Mouse (Mus musculus) testis, adult 2 months (tissue): ENCODE results near the gene Tas2r122. TPM values are rescaled to one million over a fixed set of nuclear protein-coding genes. Genes with fewer than 3 reads are reported as not detected.
"Not testable (repeated sequence)": the region's sequence is repeated elsewhere in the genome, so short reads cannot be mapped to it uniquely, and the experiment has no call there.

ENCODE experiments used
- H3K27ac ChIP-seq: fragments of 200-500 bp; 2 replicates; pipeline ENCODE4 v1.5.1; 2012; ENCODE audit warnings: low read depth, low read length; ENCODE audit not compliant: control insufficient read depth, insufficient read depth
- H3K27me3 ChIP-seq: fragments of 200-500 bp; 2 replicates; pipeline ENCODE4 v1.6.1; 2012; ENCODE audit warnings: mild to moderate bottlenecking, low read length, moderate library complexity; ENCODE audit not compliant: control insufficient read depth, insufficient read depth
- H3K36me3 ChIP-seq: fragments of 200-500 bp; 2 replicates; pipeline ENCODE4 v1.6.1; 2012; ENCODE audit warnings: mild to moderate bottlenecking, low read length; ENCODE audit not compliant: control insufficient read depth, insufficient read depth
- H3K4me1 ChIP-seq: fragments of 200-500 bp; 2 replicates; pipeline ENCODE4 v1.6.1; 2012; ENCODE audit warnings: low read length; ENCODE audit not compliant: control insufficient read depth, insufficient read depth
- H3K4me3 ChIP-seq: fragments of 200-500 bp; 2 replicates; pipeline ENCODE4 v1.5.1; 2012; ENCODE audit warnings: low read depth, mild to moderate bottlenecking, low read length, moderate library complexity, mixed read lengths; ENCODE audit not compliant: control insufficient read depth
- CTCF ChIP-seq: fragments of 200-500 bp; IDR thresholded peaks from 2 replicates; pipeline ENCODE4 v1.5.1; 2012; ENCODE audit warnings: low read depth, mild to moderate bottlenecking, inconsistent platforms, low read length, moderate library complexity; ENCODE audit not compliant: control insufficient read depth, insufficient read depth, insufficient replicate concordance
- POLR2A ChIP-seq: fragments of 200-500 bp; IDR thresholded peaks from 2 replicates; pipeline ENCODE4 v1.6.1; 2012; ENCODE audit warnings: low read depth, mild to moderate bottlenecking, inconsistent platforms, low read length, moderate library complexity; ENCODE audit not compliant: control insufficient read depth
- polyA plus RNA-seq: library from polyadenylated mRNA; depleted of rRNA; stranded (reverse); fragments of >200 nt; gene quantifications from 2 replicates; pipeline ENCODE4 v1.2.3, GENCODE M21; 2012; rRNA removed

Gene Tas2r122
- not detected in 2 replicates for polyA plus RNA-seq

GRCm38 (mm10) chr6:132711828-132712227 is at the start of gene Tas2r122:
Gene Tas2r122 (minus strand): TSS chr6:132711928.
- H3K4me3 ChIP-seq, result no peak within 1 kb of the TSS
- TF ChIP-seq POLR2A, result no peak
- TF ChIP-seq CTCF, result no peak
- no peaks in the 10 kb centered on the region for H3K27me3 ChIP-seq
- no peaks in the 10 kb centered on the region for H3K36me3 ChIP-seq
- H3K4me1 ChIP-seq, result no peaks in the 10 kb centered on the region
- H3K27ac ChIP-seq, result no peak within 1 kb of the TSS

- no peak within 1 kb of the TSS for H3K4me3 ChIP-seq
- no peaks in the 10 kb centered on the region for H3K36me3 ChIP-seq
- H3K4me1 ChIP-seq, result no peaks in the 10 kb centered on the region
- H3K27me3 ChIP-seq, result no peaks in the 10 kb centered on the region
- TF ChIP-seq POLR2A, result no peak
- no peak for TF ChIP-seq CTCF
- H3K27ac ChIP-seq, result no peak within 1 kb of the TSS
Observed at GRCm38 (mm10) chr6:132754430-132754829, 42.7 kb upstream of the Tas2r122 start, which contains the start of gene Tas2r124. Gene Tas2r124 (plus strand): TSS chr6:132754730.

GRCm38 (mm10) chr6:132750206-132750605 is 38.5 kb upstream of the Tas2r122 start:
- TF ChIP-seq CTCF (no peak), POLR2A (no peak)
- Histone ChIP-seq H3K27ac (no peak overlapping the region), H3K4me3 (no peak overlapping the region), H3K36me3 (no peaks in the 10 kb centered on the region), H3K4me1 (no peaks in the 10 kb centered on the region), H3K27me3 (no peaks in the 10 kb centered on the region)

DNA sequence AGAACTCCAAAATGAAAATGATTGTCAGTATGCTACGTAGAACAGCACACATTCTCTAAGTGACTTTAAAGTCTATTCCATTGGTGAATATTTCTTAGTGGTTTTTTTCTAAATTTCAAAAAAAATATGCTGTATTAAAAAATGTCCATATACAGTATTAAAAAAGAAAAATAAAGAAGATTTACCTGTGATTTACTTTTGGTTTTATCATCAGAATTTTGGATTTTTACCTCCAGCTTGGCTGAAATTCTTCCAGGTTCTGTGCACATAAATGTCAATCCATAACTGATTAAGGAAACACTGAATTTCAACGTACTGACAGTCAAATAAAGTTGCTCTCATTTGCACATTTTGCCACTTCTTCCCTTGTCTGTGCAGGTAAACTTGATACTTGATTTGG is 26.2 kb upstream of the Tas2r122 start, which contains the start of gene Tas2r115:
TSS of gene Tas2r115 (minus strand) at position 101 of the 400 bp plus-strand sequence.
- Histone ChIP-seq H3K27me3 (no peaks in the 10 kb centered on the region), H3K4me3 (no peak within 1 kb of the TSS), H3K4me1 (no peaks in the 10 kb centered on the region), H3K36me3 (no peaks in the 10 kb centered on the region), H3K27ac (no peak within 1 kb of the TSS)
- TF ChIP-seq CTCF, result no peak
- TF ChIP-seq POLR2A, result no peak

DNA sequence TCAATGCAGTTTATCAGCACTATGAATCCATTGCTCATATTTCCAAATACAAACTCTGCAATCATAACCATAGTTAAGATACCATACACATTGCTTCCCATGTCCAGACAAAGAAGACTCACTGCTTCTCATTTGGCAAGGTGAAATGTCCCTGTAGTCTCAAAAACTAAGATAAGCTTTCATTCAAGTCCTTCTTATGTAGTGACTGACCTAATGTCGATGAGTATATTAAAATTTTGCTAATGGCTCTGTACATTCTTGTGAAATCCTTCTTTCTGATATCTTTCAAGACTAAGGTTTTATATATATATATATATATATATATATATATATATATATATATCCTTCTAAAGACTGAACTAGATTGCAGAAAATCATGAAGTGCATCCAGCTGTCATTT is 10.8 kb downstream of the Tas2r122 start, which contains the start of gene Tas2r121:
TSS of gene Tas2r121 (minus strand) at position 101 of the 400 bp plus-strand sequence.
- H3K4me3 ChIP-seq, result no peak within 1 kb of the TSS
- H3K27ac ChIP-seq, result no peak within 1 kb of the TSS
- TF ChIP-seq POLR2A (no peak), CTCF (no peak)
- H3K27me3 ChIP-seq, result no peaks in the 10 kb centered on the region
- H3K36me3 ChIP-seq, result no peaks in the 10 kb centered on the region
- H3K4me1 ChIP-seq, result no peaks in the 10 kb centered on the region

- H3K36me3 ChIP-seq, H3K27me3 ChIP-seq, H3K4me1 ChIP-seq, H3K4me3 ChIP-seq, H3K27ac ChIP-seq: not testable (repeated sequence)
Observed at GRCm38 (mm10) chr6:132691596-132691995, 20.1 kb downstream of the Tas2r122 start.

Other genes starting within 250 kb of the Tas2r122 start
- gene Prh1, start 142.1 kb downstream of the Tas2r122 start, polyA plus RNA-seq, result not detected in 2 replicates
- not detected in 2 replicates for gene Prp2, start 116.0 kb downstream of the Tas2r122 start, polyA plus RNA-seq
- not detected in 2 replicates for gene A630073D07Rik, start 60.4 kb downstream of the Tas2r122 start, polyA plus RNA-seq
- not detected in 2 replicates for gene Tas2r120, start 55.0 kb downstream of the Tas2r122 start, polyA plus RNA-seq
- gene Tas2r121, start 10.9 kb downstream of the Tas2r122 start, polyA plus RNA-seq, result not detected in 2 replicates
- gene Tas2r115, start 26.1 kb upstream of the Tas2r122 start, polyA plus RNA-seq, result not detected in 2 replicates
- not detected in 2 replicates for gene Tas2r124, start 42.8 kb upstream of the Tas2r122 start, polyA plus RNA-seq
- gene Tas2r102, start 50.2 kb upstream of the Tas2r122 start, polyA plus RNA-seq, result not detected in 2 replicates
- not detected in 2 replicates for gene Tas2r136, start 66.2 kb upstream of the Tas2r122 start, polyA plus RNA-seq
- not detected in 2 replicates for gene Tas2r117, start 90.9 kb upstream of the Tas2r122 start, polyA plus RNA-seq
- gene Tas2r123, start 135.2 kb upstream of the Tas2r122 start, polyA plus RNA-seq, result not detected in 2 replicates
- gene Tas2r116, start 143.5 kb upstream of the Tas2r122 start, polyA plus RNA-seq, result not detected in 2 replicates
- gene Tas2r110, start 156.1 kb upstream of the Tas2r122 start, polyA plus RNA-seq, result not detected in 2 replicates
- not detected in 2 replicates for gene Tas2r113, start 181.1 kb upstream of the Tas2r122 start, polyA plus RNA-seq
- not detected in 2 replicates for gene Tas2r125, start 197.7 kb upstream of the Tas2r122 start, polyA plus RNA-seq
- gene Tas2r129, start 239.2 kb upstream of the Tas2r122 start, polyA plus RNA-seq, result not detected in 2 replicates
- not detected in 2 replicates for gene Tas2r131, start 246.0 kb upstream of the Tas2r122 start, polyA plus RNA-seq